Mouse (Mus musculus) lung, postnatal 0 days (tissue): ENCODE data around the gene Serpinb7.

Experiments used
- CTCF ChIP-seq: IDR thresholded peaks from 2 replicates; pipeline ENCODE4 v1.5.1; 2016; ENCODE audit warnings: antibody characterized with exemption, mild to moderate bottlenecking
- EP300 ChIP-seq: IDR thresholded peaks from 2 replicates; pipeline ENCODE4 v1.6.1; 2016; ENCODE audit warnings: antibody characterized with exemption, mild to moderate bottlenecking, control low read depth

DNA sequence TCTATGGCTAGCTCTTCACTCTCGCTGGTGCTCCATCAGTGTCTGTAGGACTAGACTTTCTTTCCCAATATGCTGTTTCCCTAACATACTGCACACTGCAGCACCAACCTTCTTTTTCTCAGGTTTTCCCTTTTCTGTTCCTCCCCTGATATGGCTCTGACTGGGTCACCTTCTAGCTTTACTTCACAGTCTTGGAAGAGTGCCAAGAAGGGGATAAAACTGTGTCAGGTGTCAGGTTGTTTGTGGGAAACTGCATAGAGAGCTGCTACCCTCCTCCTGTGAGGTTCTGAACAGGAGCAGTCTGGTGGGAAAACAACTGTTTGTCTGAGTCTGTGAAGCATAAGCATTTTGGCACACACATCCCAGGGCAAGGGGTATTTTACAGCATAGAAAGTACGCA is 30.5 kb upstream of the Serpinb7 start:
- TF ChIP-seq CTCF, result no peak
- TF ChIP-seq EP300, result no peak
